In genomic region chr11:75733227-75733940, GRCm38 (mm10) we compare ENCODE assay signal across 8 mouse cellular contexts. TPM values are rescaled to one million over a fixed set of nuclear protein-coding genes. Genes with fewer than 3 reads are reported as not detected.
DNase-seq lines count a peak whose midpoint lies in the region; ATAC-seq and TF ChIP-seq lines count a peak whose summit lies in the region.

No protein-coding gene starts in this region.

- WGBS in cerebellum, adult 2 months: under 1% methylated on average over 49 of the region's 52 CpGs
- under 1% methylated on average over 49 of the region's 52 CpGs for WGBS in hindbrain, embryonic 13.5 days
- under 1% methylated on average over 51 of the region's 52 CpGs for WGBS in limb, embryonic 11.5 days
- WGBS in midbrain, embryonic 11.5 days: under 1% methylated on average over 52 of the region's 52 CpGs

- H3K4me2 ChIP-seq in hindbrain, embryonic 13.5 days: peak overlapping the region; percentile 88
- H3K4me2 ChIP-seq in limb, embryonic 11.5 days (ENCODE audit: low read depth, severe bottlenecking): peak overlapping the region; percentile 83
- H3K4me2 ChIP-seq in midbrain, embryonic 11.5 days: peak overlapping the region; percentile 84

- peak overlapping the region; percentile 99 for H3K9ac ChIP-seq in hindbrain, embryonic 13.5 days
- peak overlapping the region; percentile 99 for H3K9ac ChIP-seq in limb, embryonic 11.5 days (ENCODE audit: low read length)
- peak overlapping the region; percentile 99 for H3K9ac ChIP-seq in midbrain, embryonic 11.5 days (ENCODE audit: low read length)

- no peak for TF ChIP-seq CTCF in cerebellum, adult 2 months (IDR thresholded peaks at IDR 0.05; ENCODE audit: borderline replicate concordance, insufficient read depth, low read depth, low read length)

- H3K4me1 ChIP-seq in cerebellum, adult 2 months (ENCODE audit: control insufficient read depth, insufficient read depth, low read length): peaks cover 18% of the 10 kb centered on the region
- peaks cover 49% of the 10 kb centered on the region for H3K4me1 ChIP-seq in hindbrain, embryonic 13.5 days (replicated peaks)
- H3K4me1 ChIP-seq in limb, embryonic 11.5 days (ENCODE audit: control insufficient read depth, insufficient read depth, low read length): 0 out of 2 replicates have a peak, but pooled peaks cover 9% of the 10 kb centered on the region
- H3K4me1 ChIP-seq in midbrain, embryonic 11.5 days (ENCODE audit: control insufficient read depth, insufficient read depth, low read length): peaks cover 28% of the 10 kb centered on the region

- no peaks in the 10 kb centered on the region for H3K9me3 ChIP-seq in hindbrain, embryonic 13.5 days
- no peaks in the 10 kb centered on the region for H3K9me3 ChIP-seq in limb, embryonic 11.5 days (ENCODE audit: control insufficient read depth, low read length)
- no peaks in the 10 kb centered on the region for H3K9me3 ChIP-seq in midbrain, embryonic 11.5 days (ENCODE audit: control insufficient read depth, low read length)

- no peak for TF ChIP-seq POLR2A in cerebellum, adult 2 months (IDR thresholded peaks at IDR 0.05; ENCODE audit: borderline replicate concordance, insufficient read depth, low read length)

- H3K36me3 ChIP-seq in hindbrain, embryonic 13.5 days: peaks cover 6% of the 10 kb centered on the region; the same call in 1 of the 2 replicates
- H3K36me3 ChIP-seq in limb, embryonic 11.5 days (ENCODE audit: control insufficient read depth, insufficient read depth, low read length): peaks cover 2% of the 10 kb centered on the region; the same call in 1 of the 2 replicates
- no peaks in the 10 kb centered on the region for H3K36me3 ChIP-seq in midbrain, embryonic 11.5 days (ENCODE audit: control insufficient read depth, insufficient read depth, low read length)

- DNase-seq in cerebellum, adult 8-10 months: no peak
- DNase-seq in cerebellum, adult 2 months: no peak
- DNase-seq in frontal cortex, postnatal 36 days (ENCODE audit: low spot score in 2 of 2): peak; percentile 68 to 79
- DNase-seq in limb, embryonic 11.5 days (ENCODE audit: low spot score): no peak
- no peak for DNase-seq in midbrain, embryonic 11.5 days (ENCODE audit: low spot score, missing footprints)
- peak; percentile 76 to 90 for DNase-seq in spleen, postnatal 10 days (ENCODE audit: low spot score in 2 of 2)

- peak overlapping the region; percentile 94 for H3K4me3 ChIP-seq in cerebellum, adult 2 months (replicated peaks; ENCODE audit: insufficient read depth, low read depth, low read length)
- peak overlapping the region; percentile 83 for H3K4me3 ChIP-seq in hindbrain, embryonic 13.5 days
- H3K4me3 ChIP-seq in limb, embryonic 11.5 days (ENCODE audit: low read depth, low read length): peak overlapping the region; percentile 97
- H3K4me3 ChIP-seq in midbrain, embryonic 11.5 days (ENCODE audit: low read depth, low read length): peak overlapping the region; percentile 97

- no peaks in the 10 kb centered on the region for H3K27me3 ChIP-seq in cerebellum, adult 2 months (ENCODE audit: control insufficient read depth, insufficient read depth, low read length)
- no peaks in the 10 kb centered on the region for H3K27me3 ChIP-seq in hindbrain, embryonic 13.5 days
- no peaks in the 10 kb centered on the region for H3K27me3 ChIP-seq in limb, embryonic 11.5 days (ENCODE audit: control insufficient read depth, insufficient read depth, low read length)
- no peaks in the 10 kb centered on the region for H3K27me3 ChIP-seq in midbrain, embryonic 11.5 days (ENCODE audit: control insufficient read depth, insufficient read depth, low read length)

- ATAC-seq in cerebellum, adult (ENCODE audit: insufficient number of reproducible peaks, low FRiP score, low TSS enrichment): peak; percentile 46; the same call in 1 of the 2 replicates
- ATAC-seq in hindbrain, embryonic 13.5 days (ENCODE audit: low FRiP score): peak; percentile 79
- peak; percentile 36; the same call in 1 of the 2 replicates for ATAC-seq in limb, embryonic 11.5 days (ENCODE audit: insufficient number of reproducible peaks, low FRiP score, low TSS enrichment, low read depth)
- ATAC-seq in midbrain, embryonic 11.5 days (ENCODE audit: low FRiP score): peak; percentile 67

- peak overlapping the region; percentile 97 for H3K27ac ChIP-seq in cerebellum, adult 2 months (ENCODE audit: insufficient read depth, low read length)
- H3K27ac ChIP-seq in hindbrain, embryonic 13.5 days: peak overlapping the region; percentile 100
- H3K27ac ChIP-seq in limb, embryonic 11.5 days (replicated peaks; ENCODE audit: low read depth, low read length): peak overlapping the region; percentile 90
- H3K27ac ChIP-seq in midbrain, embryonic 11.5 days (ENCODE audit: low read depth, low read length): peak overlapping the region; percentile 94

RNA-seq across cellular contexts. Expression of gene Ywhae, which starts 0.7 kb away (rescaled TPM):
- polyA plus RNA-seq in cerebellum, adult 2 months (2012; rRNA removed): 870 and 906 TPM in 2 replicates
- polyA plus RNA-seq in hindbrain, embryonic 13.5 days (2015; fragmentation: Nextera tagmentation; extraction: Ambion mirVana): 1,500 and 1,527 TPM in 2 replicates
- polyA plus RNA-seq in limb, embryonic 11.5 days (2014; fragmentation: Nextera tagmentation; extraction: Ambion mirVana): 1,333 and 1,356 TPM in 2 replicates
- polyA plus RNA-seq in midbrain, embryonic 11.5 days (2014; fragmentation: Nextera tagmentation; extraction: Ambion mirVana): 1,665 and 1,827 TPM in 2 replicates

RNA-seq across cellular contexts. Expression of gene Crk, which starts 54.3 kb away (rescaled TPM):
- 80.6 and 83.1 TPM in 2 replicates for polyA plus RNA-seq in cerebellum, adult 2 months (2012; rRNA removed)
- polyA plus RNA-seq in hindbrain, embryonic 13.5 days (2015; fragmentation: Nextera tagmentation; extraction: Ambion mirVana): 120 TPM in 2 replicates
- polyA plus RNA-seq in limb, embryonic 11.5 days (2014; fragmentation: Nextera tagmentation; extraction: Ambion mirVana): 107 and 110 TPM in 2 replicates
- polyA plus RNA-seq in midbrain, embryonic 11.5 days (2014; fragmentation: Nextera tagmentation; extraction: Ambion mirVana): 128 and 130 TPM in 2 replicates

Comparison
In these comparisons a context has a peak if more than half of its experiments do, and no peak if none do; other contexts are left out.
1. DNase-seq: peak in frontal cortex, postnatal 36 days (2 of 2) and spleen, postnatal 10 days (2 of 2); none in cerebellum, adult 8-10 months (single experiment), cerebellum, adult 2 months (0 of 2), limb, embryonic 11.5 days (single experiment) and midbrain, embryonic 11.5 days (single experiment).
2. Peak in every context shown above with its lines, with median percentiles within 50 percentile points of each other: ATAC-seq, H3K27ac ChIP-seq, H3K4me3 ChIP-seq, H3K4me2 ChIP-seq and H3K9ac ChIP-seq.